Mouse (Mus musculus): ENCODE measurements at regions not wholly inside any gene's neighbourhood (a gene's known extent, or its start where the extent isn't known, plus 50 kb on each side); places are given as distances from the start of the nearest gene placed in this dataset.

- no peak for DNase-seq
Observed at GRCm38 (mm10) chr5:95864252-95864651, 88.5 kb downstream of the E330014E10Rik start.

GRCm38 (mm10) chr5:95864725-95865492 is 89.1 kb downstream of the E330014E10Rik start:
- DNase-seq = no peak

GRCm38 (mm10) chr5:95865516-95865915 is 89.7 kb downstream of the E330014E10Rik start:
- no peak for DNase-seq

GRCm38 (mm10) chr5:95866848-95867495 is 89.8 kb upstream of the Cxcl13 start:
- DNase-seq = peak; percentile 1

GRCm38 (mm10) chr5:95870336-95870845 is 86.4 kb upstream of the Cxcl13 start:
- no peak for DNase-seq

GRCm38 (mm10) chr5:95874969-95875368 is 81.8 kb upstream of the Cxcl13 start:
- no peak for DNase-seq

- DNase-seq = peak; percentile 22
Observed at GRCm38 (mm10) chr5:95880914-95881313, 75.8 kb upstream of the Cxcl13 start.

Data from retina, postnatal 1 day (tissue).